Mouse (Mus musculus) layer of hippocampus, adult 8-10 months (tissue): ENCODE measurements around the gene Smchd1. TPM values are rescaled to one million over a fixed set of nuclear protein-coding genes. Genes with fewer than 3 reads are reported as not detected.
"Not testable (repeated sequence)": the region's sequence is repeated elsewhere in the genome, so short reads cannot be mapped to it uniquely, and the experiment has no call there.

Experiments
- DNase-seq, 2 experiments: peaks; one replicate each; pipeline ENCODE4 v3.0.0; 2022; ENCODE audit warnings: low spot score in 2 of 2
- total RNA-seq, 4 experiments: library from RNA; stranded (reverse); gene quantifications; 2 replicates each; pipeline ENCODE4 v1.2.4; 2022

Gene Smchd1
- total RNA-seq, 4 experiments from 2014 or later: 30.3 to 34.7 (median 33.9) TPM

- DNase-seq: no peak
Measured at GRCm38 (mm10) chr17:71445191-71445590, 30.0 kb downstream of the Smchd1 start.

GRCm38 (mm10) chr17:71444718-71445117 is 30.4 kb downstream of the Smchd1 start:
- DNase-seq: no peak

- DNase-seq: no peak
Measured at GRCm38 (mm10) chr17:71444126-71444525, 31.0 kb downstream of the Smchd1 start.

- DNase-seq: no peak
Measured at GRCm38 (mm10) chr17:71443273-71443672, 31.9 kb downstream of the Smchd1 start.

- DNase-seq: not testable (repeated sequence)
Measured at GRCm38 (mm10) chr17:71422502-71422901, 52.6 kb downstream of the Smchd1 start.

- DNase-seq: not testable (repeated sequence)
Measured at GRCm38 (mm10) chr17:71419448-71419847, 55.7 kb downstream of the Smchd1 start.

- DNase-seq: no peak
Measured at GRCm38 (mm10) chr17:71417008-71417407, 58.1 kb downstream of the Smchd1 start.

GRCm38 (mm10) chr17:71387401-71387800 is 87.7 kb downstream of the Smchd1 start:
- no peak for DNase-seq

- DNase-seq: no peak
Measured at GRCm38 (mm10) chr17:71380346-71380745, 94.8 kb downstream of the Smchd1 start.

GRCm38 (mm10) chr17:71377901-71378300 is 97.2 kb downstream of the Smchd1 start:
- DNase-seq: no peak

GRCm38 (mm10) chr17:71355526-71355925 is 119.6 kb downstream of the Smchd1 start:
- DNase-seq: no peak

GRCm38 (mm10) chr17:71354205-71354604 is 120.9 kb downstream of the Smchd1 start:
- no peak for DNase-seq

GRCm38 (mm10) chr17:71348188-71348587 is 127.0 kb downstream of the Smchd1 start:
- DNase-seq: no peak

- no peak for DNase-seq
Measured at GRCm38 (mm10) chr17:71342006-71342405, 133.1 kb downstream of the Smchd1 start.

- no peak for DNase-seq
Measured at GRCm38 (mm10) chr17:71338627-71339026, 136.5 kb downstream of the Smchd1 start.

- no peak for DNase-seq
Measured at GRCm38 (mm10) chr17:71337546-71337945, 137.6 kb downstream of the Smchd1 start.

GRCm38 (mm10) chr17:71336421-71336820 is 138.7 kb downstream of the Smchd1 start:
- DNase-seq: no peak

GRCm38 (mm10) chr17:71332298-71332697 is 142.8 kb downstream of the Smchd1 start:
- no peak for DNase-seq

GRCm38 (mm10) chr17:71320731-71321130 is 154.4 kb downstream of the Smchd1 start:
- DNase-seq: not testable (repeated sequence)

- DNase-seq: no peak
Measured at GRCm38 (mm10) chr17:71319361-71319760, 155.8 kb downstream of the Smchd1 start.

- DNase-seq: no peak
Measured at GRCm38 (mm10) chr17:71317571-71317970, 157.6 kb downstream of the Smchd1 start.

- no peak for DNase-seq
Measured at GRCm38 (mm10) chr17:71314315-71314714, 160.8 kb downstream of the Smchd1 start.

GRCm38 (mm10) chr17:71311340-71312171 is 163.6 kb downstream of the Smchd1 start, which contains the start of gene Emilin2:
Gene Emilin2 (minus strand): TSS chr17:71311978.
- no peak for DNase-seq
